Mouse (Mus musculus) heart, embryonic 14.5 days (tissue): ENCODE results near the gene Tbp. TPM values are rescaled to one million over a fixed set of nuclear protein-coding genes. Genes with fewer than 3 reads are reported as not detected.

Experiments
- ATAC-seq: fragments of 200-750 bp; cut with Nextera tagmentation; 2 replicates; pipeline ENCODE4 v1.8.0; 2017; ENCODE audit warnings: low read depth, moderate TSS enrichment; ENCODE audit not compliant: insufficient number of reproducible peaks, insufficient read depth, low FRiP score
- H3K27ac ChIP-seq, 2 experiments: fragments of 200-500 bp in 1 of 2; fragments of 300-500 bp in 1 of 2; sonication (generic) in 1 of 2; replicated peaks in 1 of 2; 2 replicates each; pipeline ENCODE4 v1.5.1; 2012 to 2014; ENCODE audit warnings: low read depth in 2 of 2, low read length in 2 of 2, control low read depth in 1 of 2, mild to moderate bottlenecking in 1 of 2, mixed read lengths in 1 of 2; ENCODE audit not compliant: control insufficient read depth in 1 of 2, insufficient read depth in 1 of 2
- H3K27me3 ChIP-seq: fragments of 300-500 bp; sonication (generic); 2 replicates; pipeline ENCODE4 v1.6.1; 2014; ENCODE audit warnings: mild to moderate bottlenecking, low read length, control low read depth; ENCODE audit not compliant: control insufficient read depth, insufficient read depth
- H3K36me3 ChIP-seq: fragments of 300-500 bp; sonication (generic); 2 replicates; pipeline ENCODE4 v1.6.1; 2014; ENCODE audit warnings: mild to moderate bottlenecking, control low read depth, low read length, mixed read lengths; ENCODE audit not compliant: control insufficient read depth, insufficient read depth
- H3K4me1 ChIP-seq, 2 experiments: fragments of 200-500 bp in 1 of 2; fragments of 300-500 bp in 1 of 2; sonication (generic) in 1 of 2; 2 replicates each; pipeline ENCODE4 v1.6.1; 2012 to 2014; ENCODE audit warnings: low read length in 2 of 2, control low read depth in 1 of 2, mixed read lengths in 1 of 2; ENCODE audit not compliant: control insufficient read depth in 2 of 2, insufficient read depth in 2 of 2
- H3K4me2 ChIP-seq: fragments of 300-500 bp; sonication (generic); 2 replicates; pipeline ENCODE4 v1.6.1; 2014; ENCODE audit warnings: mild to moderate bottlenecking, low read length
- H3K4me3 ChIP-seq, 2 experiments: fragments of 200-500 bp in 1 of 2; fragments of 300-500 bp in 1 of 2; sonication (generic) in 1 of 2; 2 replicates each; pipeline ENCODE4 v1.5.1; 2012 to 2014; ENCODE audit warnings: low read length in 2 of 2, mild to moderate bottlenecking in 2 of 2, control low read depth in 1 of 2, low read depth in 1 of 2, moderate library complexity in 1 of 2; ENCODE audit not compliant: control insufficient read depth in 1 of 2, insufficient read depth in 1 of 2
- H3K9ac ChIP-seq: fragments of 300-500 bp; sonication (generic); 2 replicates; pipeline ENCODE4 v1.6.1; 2014; ENCODE audit warnings: mild to moderate bottlenecking, low read length
- H3K9me3 ChIP-seq: fragments of 300-500 bp; sonication (generic); 2 replicates; pipeline ENCODE4 v1.6.1; 2016; ENCODE audit warnings: low read length, control low read depth; ENCODE audit not compliant: control insufficient read depth
- WGBS: fragments of 180-500 bp; shearing (Covaris S2); extraction: QIAGEN DNeasy Blood & Tissue Kit; methylation state at CpG from one replicate; pipeline ENCODE4 v1.1.7; 2014; 5-methylcytosine and 5-hydroxymethylcytosine counted together
- polyA plus RNA-seq: library from polyadenylated mRNA; unstranded; fragments of >200 nt; fragmentation: Nextera tagmentation; extraction: Ambion mirVana; gene quantifications from 2 replicates; pipeline ENCODE4 v1.2.1, GENCODE M21; 2014

The Tbp gene
- polyA plus RNA-seq = 32.1 and 32.3 TPM in 2 replicates

DNA sequence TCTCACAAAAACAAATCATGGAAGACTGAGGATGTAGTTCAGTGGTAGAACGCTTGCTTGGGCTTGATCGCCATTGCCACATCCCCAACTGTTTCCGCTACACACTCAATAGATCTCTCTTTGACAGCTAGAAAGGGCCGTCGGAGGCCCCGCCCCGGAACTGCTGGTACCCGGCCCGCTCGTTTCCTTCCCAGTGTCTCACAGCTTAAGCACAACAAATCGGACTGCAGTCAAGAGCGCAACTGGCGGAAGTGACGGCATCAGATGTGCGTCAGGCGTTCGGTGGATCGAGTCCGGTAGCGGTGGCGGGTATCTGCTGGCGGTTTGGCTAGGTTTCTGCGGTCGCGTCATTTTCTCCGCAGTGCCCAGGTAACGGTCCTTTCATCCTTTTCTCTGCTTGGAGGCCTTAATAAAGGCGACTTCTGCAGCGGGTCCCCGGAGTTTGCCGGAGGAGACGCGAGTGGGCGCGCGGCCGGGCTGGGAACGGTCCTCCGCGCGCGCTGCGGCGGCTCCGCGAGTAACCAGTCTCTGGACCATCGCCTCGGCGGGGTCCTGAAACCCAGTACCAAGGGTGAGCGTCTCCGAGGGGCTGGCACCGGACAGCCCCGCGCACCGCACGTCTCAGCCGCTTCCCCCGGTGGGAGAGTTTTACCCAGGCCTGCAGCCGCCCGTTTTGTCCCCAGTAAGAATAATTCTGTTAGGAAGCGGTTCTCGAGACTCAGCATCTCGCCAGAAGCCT is at the start of gene Tbp, which contains the start of gene Psmb1:
TSS of gene Tbp (plus strand) at position 233 of the 739 bp plus-strand sequence.
TSS of gene Psmb1 (minus strand) at position 96 of the 739 bp plus-strand sequence.
- peak; percentile 86 for ATAC-seq
- no peaks in the 10 kb centered on the region for H3K9me3 ChIP-seq
- H3K4me3 ChIP-seq = peak within 1 kb of the TSS; percentile 78 to 87
- peak within 1 kb of the TSS; percentile 90 for H3K4me2 ChIP-seq
- H3K9ac ChIP-seq = peak within 1 kb of the TSS; percentile 92
- peaks cover 0 to 32% of the 10 kb centered on the region in 2 experiments; a peak in 3 of 4 replicates for H3K4me1 ChIP-seq
- H3K27ac ChIP-seq = peak within 1 kb of the TSS; percentile 68 to 86
- no peaks in the 10 kb centered on the region for H3K27me3 ChIP-seq
- H3K36me3 ChIP-seq = peaks cover 30% of the 10 kb centered on the region
- under 1% methylated on average over 63 of the region's 63 CpGs for WGBS

DNA sequence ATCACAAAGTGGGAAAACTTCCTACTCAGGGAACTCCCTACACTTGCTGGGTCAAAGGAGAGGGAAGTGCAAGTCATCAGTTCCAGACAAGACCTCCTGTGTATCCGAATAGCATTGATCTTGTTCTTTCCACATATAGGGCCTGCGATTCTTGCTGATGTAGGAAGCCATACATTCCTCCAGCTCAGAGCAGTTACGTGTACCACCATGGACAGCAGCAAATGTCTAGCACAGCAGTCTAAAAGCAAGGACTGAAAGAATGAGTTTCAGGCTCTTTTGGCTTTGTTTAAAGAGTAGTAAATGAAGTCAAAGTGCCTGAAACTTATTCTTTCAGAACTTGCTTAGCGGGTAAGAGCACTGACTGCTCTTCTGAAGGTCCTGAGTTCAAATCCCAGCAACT is 44.5 kb upstream of the Tbp start:
- Histone ChIP-seq H3K27me3 (no peaks in the 10 kb centered on the region), H3K27ac (no peak overlapping the region), H3K9me3 (no peaks in the 10 kb centered on the region), H3K36me3 (no peaks in the 10 kb centered on the region), H3K4me1 (no peaks in the 10 kb centered on the region), H3K9ac (no peak overlapping the region), H3K4me2 (no peak overlapping the region), H3K4me3 (no peak overlapping the region)
- 70% methylated on average over 4 of the region's 4 CpGs for WGBS
- ATAC-seq = no peak

DNA sequence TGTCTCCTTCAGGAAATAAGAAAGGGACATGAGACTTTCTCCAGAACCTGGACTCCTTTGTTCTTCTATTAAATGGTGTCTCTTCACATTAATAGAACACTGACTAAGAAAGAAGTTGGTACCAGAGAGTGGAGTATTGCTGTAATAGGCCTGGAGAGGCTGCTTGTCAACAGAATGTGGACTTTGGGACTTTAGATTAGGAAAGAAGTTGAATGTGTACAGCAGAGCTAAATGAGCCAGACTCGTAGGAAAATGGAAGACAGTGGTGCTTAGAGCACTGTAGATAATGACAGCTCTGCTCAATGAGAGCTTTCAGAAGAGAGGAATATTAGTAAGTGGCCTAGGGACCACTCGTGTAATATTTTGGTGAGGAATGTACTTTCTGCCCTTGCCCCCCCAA is 43.1 kb upstream of the Tbp start:
- no peak for ATAC-seq
- no peaks in the 10 kb centered on the region for H3K36me3 ChIP-seq
- no peaks in the 10 kb centered on the region for H3K9me3 ChIP-seq
- no peak overlapping the region for H3K27ac ChIP-seq
- 79% methylated on average over 2 of the region's 2 CpGs for WGBS
- H3K4me1 ChIP-seq = peaks cover under 1 to 1% of the 10 kb centered on the region in 2 experiments; a peak in 3 of 4 replicates
- H3K9ac ChIP-seq = no peak overlapping the region
- H3K4me3 ChIP-seq = no peak overlapping the region
- H3K4me2 ChIP-seq = no peak overlapping the region
- no peaks in the 10 kb centered on the region for H3K27me3 ChIP-seq

DNA sequence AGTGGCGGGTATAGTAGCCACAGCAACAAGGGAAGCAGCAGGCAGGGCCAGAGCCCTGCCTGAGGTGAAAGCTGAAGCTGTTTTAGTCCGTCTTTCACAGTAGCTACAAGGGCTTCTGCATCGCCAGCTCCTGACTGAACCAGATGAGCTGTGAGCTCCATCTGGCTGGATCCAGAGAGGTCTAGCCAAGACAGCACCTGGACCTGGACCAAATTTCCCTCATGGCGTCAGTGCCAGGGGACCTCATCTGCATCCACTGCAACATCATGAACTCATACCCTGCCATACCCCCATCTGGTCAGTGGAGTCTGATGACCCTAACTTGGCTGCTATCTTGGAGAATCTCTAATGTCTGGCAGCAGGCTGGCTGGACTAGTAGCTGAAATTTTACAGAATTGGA is 39.9 kb upstream of the Tbp start:
- no peaks in the 10 kb centered on the region for H3K27me3 ChIP-seq
- ATAC-seq = no peak
- no peak overlapping the region for H3K27ac ChIP-seq
- H3K4me1 ChIP-seq = peaks cover 7 to 9% of the 10 kb centered on the region in 2 experiments; a peak in 3 of 4 replicates
- 88% methylated on average over 4 of the region's 4 CpGs for WGBS
- H3K36me3 ChIP-seq = no peaks in the 10 kb centered on the region
- no peak overlapping the region for H3K4me2 ChIP-seq
- H3K4me3 ChIP-seq = no peak overlapping the region
- H3K9ac ChIP-seq = no peak overlapping the region
- no peaks in the 10 kb centered on the region for H3K9me3 ChIP-seq

DNA sequence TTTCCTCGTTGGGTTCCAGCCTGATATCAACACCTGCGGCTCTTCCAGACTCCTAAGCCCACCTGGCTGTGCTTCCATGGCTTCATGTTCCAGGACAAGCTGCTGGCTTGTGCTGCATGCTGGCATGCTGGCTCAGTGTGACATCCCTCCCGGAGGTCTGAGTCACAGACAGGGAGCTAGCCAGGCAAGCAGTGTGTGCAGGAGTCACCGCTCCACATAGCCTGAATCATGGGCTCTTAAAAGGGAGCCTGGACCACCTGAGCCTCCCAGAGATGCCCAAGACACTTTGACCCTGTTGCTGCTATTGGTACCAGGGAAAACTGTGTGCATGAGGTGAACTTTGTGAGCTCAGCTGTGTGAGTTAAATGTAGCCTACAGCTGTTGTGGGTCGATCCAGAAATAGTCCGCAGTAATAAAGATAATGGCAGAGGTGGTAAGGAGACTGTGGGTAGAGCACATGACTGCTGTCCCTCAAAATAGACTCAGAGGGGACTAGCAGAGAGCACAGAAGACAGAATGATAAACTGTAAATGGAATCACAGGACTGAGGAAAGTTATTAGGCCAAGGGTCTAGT is 37.7 kb upstream of the Tbp start:
- Histone ChIP-seq H3K9ac (no peak overlapping the region), H3K36me3 (peaks cover 4% of the 10 kb centered on the region), H3K4me3 (no peak overlapping the region), H3K4me2 (peak overlapping the region; percentile 35), H3K9me3 (no peaks in the 10 kb centered on the region), H3K27ac (peak overlapping the region; percentile 88 to 91), H3K4me1 (peaks cover 7 to 9% of the 10 kb centered on the region in 2 experiments; a peak in 3 of 4 replicates), H3K27me3 (no peaks in the 10 kb centered on the region)
- peak; percentile 85 for ATAC-seq
- 44% methylated on average over 6 of the region's 6 CpGs for WGBS

DNA sequence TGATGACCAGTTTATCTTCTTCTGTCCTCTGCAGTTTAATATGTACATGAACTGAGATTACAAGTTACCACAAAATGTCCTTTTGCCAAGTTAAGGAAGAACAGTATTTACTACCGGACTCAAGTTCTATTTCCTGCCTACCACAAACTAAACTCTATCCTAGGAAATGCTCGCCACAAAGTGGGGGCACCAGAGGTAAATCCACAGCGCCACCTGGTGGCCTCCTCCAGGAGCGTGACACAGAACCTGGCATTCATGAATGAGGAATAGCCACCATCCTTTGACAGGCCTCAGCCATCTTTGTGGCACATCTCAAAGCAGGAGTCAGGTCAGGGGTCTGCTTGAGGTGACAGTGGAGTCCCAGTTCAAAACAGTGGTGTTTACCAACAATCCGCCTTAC is 32.0 kb upstream of the Tbp start:
- Histone ChIP-seq H3K4me3 (no peak overlapping the region), H3K36me3 (peaks cover 36% of the 10 kb centered on the region), H3K27me3 (no peaks in the 10 kb centered on the region), H3K9ac (no peak overlapping the region), H3K27ac (no peak overlapping the region), H3K9me3 (no peaks in the 10 kb centered on the region), H3K4me1 (peaks cover 2% of the 10 kb centered on the region in 2 experiments; a peak in 2 of 4 replicates), H3K4me2 (no peak overlapping the region)
- 13% methylated on average over 5 of the region's 5 CpGs for WGBS
- ATAC-seq = peak; percentile 43; the same call in 1 of the 2 replicates

DNA sequence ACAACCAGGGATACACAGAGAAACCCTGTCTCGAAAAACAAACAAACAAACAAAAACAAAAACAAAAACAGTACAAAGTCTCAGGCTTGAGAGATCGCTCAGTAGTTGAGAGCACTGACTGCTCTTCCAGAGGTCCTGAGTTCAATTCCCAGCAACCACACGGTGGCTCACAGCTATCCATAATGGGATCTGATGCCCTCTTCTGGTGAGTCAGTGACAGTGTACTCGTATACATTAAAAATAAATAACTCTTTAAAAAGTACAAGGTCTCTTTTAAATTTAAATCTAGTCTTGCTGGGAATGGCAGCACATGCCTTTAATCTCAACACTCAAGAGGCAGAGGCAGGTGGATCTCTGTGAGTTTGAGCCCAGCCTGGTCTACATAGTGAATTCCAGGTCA is 27.0 kb upstream of the Tbp start:
- H3K27me3 ChIP-seq = no peaks in the 10 kb centered on the region
- no peak overlapping the region for H3K4me2 ChIP-seq
- no peak overlapping the region for H3K9ac ChIP-seq
- no peaks in the 10 kb centered on the region for H3K4me1 ChIP-seq
- no peak for ATAC-seq
- H3K9me3 ChIP-seq = no peaks in the 10 kb centered on the region
- no peak overlapping the region for H3K27ac ChIP-seq
- H3K36me3 ChIP-seq = peaks cover 80% of the 10 kb centered on the region
- WGBS = 87% methylated on average over 4 of the region's 4 CpGs
- H3K4me3 ChIP-seq = no peak overlapping the region
